Mouse (Mus musculus): ENCODE data around the gene Btf3. TPM values are rescaled to one million over a fixed set of nuclear protein-coding genes. Genes with fewer than 3 reads are reported as not detected.

The Btf3 gene
- total RNA-seq, 2 experiments from 2014 or later, result 364 to 369 TPM

GRCm38 (mm10) chr13:98349491-98349890, 32.7 kb upstream of the Btf3 start:
- no peak for DNase-seq (ENCODE audit: low spot score in 2 of 2)

GRCm38 (mm10) chr13:98340506-98340905, 23.7 kb upstream of the Btf3 start:
- peak in 1 of 2 experiments; percentile 58 for DNase-seq (ENCODE audit: low spot score in 2 of 2)

GRCm38 (mm10) chr13:98336205-98336604, 19.4 kb upstream of the Btf3 start:
- no peak for DNase-seq (ENCODE audit: low spot score in 2 of 2)

GRCm38 (mm10) chr13:98332106-98332505, 15.3 kb upstream of the Btf3 start:
- no peak for DNase-seq (ENCODE audit: low spot score in 2 of 2)

GRCm38 (mm10) chr13:98325034-98325433, 8.2 kb upstream of the Btf3 start:
- no peak for DNase-seq (ENCODE audit: low spot score in 2 of 2)

GRCm38 (mm10) chr13:98317911-98318310, 1.1 kb upstream of the Btf3 start:
- no peak for DNase-seq (ENCODE audit: low spot score in 2 of 2)

GRCm38 (mm10) chr13:98317246-98317677, 456 bp upstream of the Btf3 start:
- DNase-seq (ENCODE audit: low spot score in 2 of 2), result no peak

GRCm38 (mm10) chr13:98316140-98316479, 696 bp downstream of the Btf3 start:
- no peak for DNase-seq (ENCODE audit: low spot score in 2 of 2)

GRCm38 (mm10) chr13:98315124-98315523, 1.7 kb downstream of the Btf3 start:
- no peak for DNase-seq (ENCODE audit: low spot score in 2 of 2)

- DNase-seq (ENCODE audit: low spot score in 2 of 2), result no peak
These were observed 3.2 kb downstream of the Btf3 start for GRCm38 (mm10) chr13:98313631-98314030.

GRCm38 (mm10) chr13:98311597-98311996, 5.2 kb downstream of the Btf3 start:
- no peak for DNase-seq (ENCODE audit: low spot score in 2 of 2)

- no peak for DNase-seq (ENCODE audit: low spot score in 2 of 2)
These were observed 8.1 kb downstream of the Btf3 start for GRCm38 (mm10) chr13:98308724-98309123.

- no peak for DNase-seq (ENCODE audit: low spot score in 2 of 2)
These were observed 8.8 kb downstream of the Btf3 start for GRCm38 (mm10) chr13:98308004-98308403.

- no peak for DNase-seq (ENCODE audit: low spot score in 2 of 2)
These were observed 9.8 kb downstream of the Btf3 start for GRCm38 (mm10) chr13:98306852-98307475.

GRCm38 (mm10) chr13:98306393-98306792, 10.4 kb downstream of the Btf3 start:
- DNase-seq (ENCODE audit: low spot score in 2 of 2), result no peak

GRCm38 (mm10) chr13:98305257-98305656, 11.5 kb downstream of the Btf3 start:
- no peak for DNase-seq (ENCODE audit: low spot score in 2 of 2)

GRCm38 (mm10) chr13:98298833-98299758, 17.7 kb downstream of the Btf3 start:
- peak; percentile 31 to 66 for DNase-seq (ENCODE audit: low spot score in 2 of 2)

GRCm38 (mm10) chr13:98297883-98298482, 18.8 kb downstream of the Btf3 start:
- no peak for DNase-seq (ENCODE audit: low spot score in 2 of 2)

GRCm38 (mm10) chr13:98296072-98296471, 20.7 kb downstream of the Btf3 start:
- no peak for DNase-seq (ENCODE audit: low spot score in 2 of 2)

GRCm38 (mm10) chr13:98291712-98292111, 25.1 kb downstream of the Btf3 start:
- DNase-seq (ENCODE audit: low spot score in 2 of 2), result no peak

- DNase-seq (ENCODE audit: low spot score in 2 of 2), result no peak
These were observed 26.1 kb downstream of the Btf3 start for GRCm38 (mm10) chr13:98290719-98291118.

All from gastrocnemius, postnatal 4 days (tissue).